Mouse (Mus musculus): Measurements from ENCODE around the gene Nop14.

Gene Nop14

GRCm38 (mm10) chr5:34659686-34660590 lies at the start of gene Nop14, which contains the start of gene Grk4:
Gene Nop14, minus strand, starts transcription at chr5:34660148.
Gene Grk4, plus strand, starts transcription at chr5:34660379.
- peak; percentile 100 for DNase-seq (ENCODE audit: low read depth, low spot score)

DNA sequence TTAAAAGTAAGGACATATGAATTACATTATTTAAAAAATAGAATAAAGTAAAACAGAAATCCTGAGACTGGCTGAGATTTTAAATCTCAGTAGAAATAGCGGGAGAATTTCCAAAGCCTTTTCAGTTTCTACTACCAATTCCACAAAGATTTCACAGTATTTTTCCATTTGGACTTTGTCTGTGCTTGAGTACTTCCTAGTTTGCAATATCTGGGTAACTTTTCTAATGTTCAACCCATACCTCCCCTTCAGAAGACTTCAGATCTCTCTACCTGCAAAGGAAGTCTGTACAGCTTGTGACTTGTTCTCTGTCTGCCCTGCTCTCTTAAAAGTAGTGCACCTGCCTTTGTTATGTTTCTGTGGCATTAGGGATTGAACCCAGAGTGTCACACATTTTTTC lies 48.5 kb upstream of the Nop14 start:
- no peak for DNase-seq (ENCODE audit: low read depth, low spot score)

DNA sequence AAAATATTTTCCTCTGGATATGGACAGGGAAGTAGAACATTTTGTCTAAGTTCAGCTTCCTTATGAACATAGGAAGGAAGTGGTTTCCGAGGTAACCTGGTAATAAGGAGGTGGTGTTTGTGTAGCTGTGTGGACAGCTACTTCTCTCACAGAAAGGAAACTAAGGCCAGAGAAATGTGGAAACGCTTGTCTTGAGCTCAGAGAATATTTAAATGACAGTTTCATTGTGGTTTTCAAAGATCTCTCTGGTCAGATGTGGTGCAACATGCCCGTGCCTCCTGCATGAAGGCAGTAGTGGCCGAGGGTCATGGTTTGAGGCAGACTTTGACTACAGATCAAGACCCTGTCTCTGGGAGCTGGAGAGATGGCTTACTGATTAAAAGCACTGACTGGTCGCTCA lies 35.6 kb upstream of the Nop14 start:
- no peak for DNase-seq (ENCODE audit: low read depth, low spot score)

DNA sequence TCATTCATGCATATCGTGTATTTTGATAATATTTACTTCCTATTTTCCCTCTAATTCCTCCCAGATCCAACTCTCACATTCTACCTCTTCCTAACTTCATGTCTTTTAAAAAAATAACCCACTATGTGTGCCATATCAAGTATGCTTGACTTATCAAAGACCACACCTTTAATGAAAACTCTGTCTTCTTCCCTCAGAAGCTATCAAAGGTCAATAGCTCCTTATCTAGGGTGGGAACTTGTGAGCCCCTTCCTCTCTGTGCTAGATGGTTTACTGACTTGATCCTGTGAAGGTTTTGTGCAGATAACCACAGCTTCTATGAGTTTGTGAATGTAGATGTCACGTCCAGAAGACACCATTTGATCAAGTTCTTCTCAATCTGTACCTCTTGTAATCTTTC lies 32.8 kb upstream of the Nop14 start:
- DNase-seq (ENCODE audit: low read depth, low spot score) = no peak

GRCm38 (mm10) chr5:34689868-34690267 lies 29.9 kb upstream of the Nop14 start:
- no peak for DNase-seq (ENCODE audit: low read depth, low spot score)

- no peak for DNase-seq (ENCODE audit: low read depth, low spot score)
Observed at GRCm38 (mm10) chr5:34670280-34670679, 10.3 kb upstream of the Nop14 start.

DNA sequence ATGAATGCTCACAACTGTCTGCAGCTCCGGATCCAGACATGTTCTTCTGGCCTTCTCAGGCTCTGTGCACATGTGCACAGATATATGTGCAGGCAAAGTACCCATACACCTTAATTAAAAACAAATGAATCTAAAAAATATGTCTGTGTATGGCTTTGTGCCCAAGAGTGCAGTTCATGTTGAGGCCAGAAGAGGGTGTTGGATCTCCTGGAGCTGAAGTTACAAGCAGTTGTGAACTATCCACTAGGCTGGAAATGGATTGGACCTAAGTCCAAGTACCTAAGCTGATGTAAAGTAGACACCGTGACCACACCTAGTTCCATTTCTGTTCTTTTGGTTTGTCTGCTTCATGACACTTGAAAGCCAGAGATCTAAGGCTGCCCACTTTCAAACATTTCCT lies 9.5 kb upstream of the Nop14 start:
- DNase-seq (ENCODE audit: low read depth, low spot score) = no peak

DNA sequence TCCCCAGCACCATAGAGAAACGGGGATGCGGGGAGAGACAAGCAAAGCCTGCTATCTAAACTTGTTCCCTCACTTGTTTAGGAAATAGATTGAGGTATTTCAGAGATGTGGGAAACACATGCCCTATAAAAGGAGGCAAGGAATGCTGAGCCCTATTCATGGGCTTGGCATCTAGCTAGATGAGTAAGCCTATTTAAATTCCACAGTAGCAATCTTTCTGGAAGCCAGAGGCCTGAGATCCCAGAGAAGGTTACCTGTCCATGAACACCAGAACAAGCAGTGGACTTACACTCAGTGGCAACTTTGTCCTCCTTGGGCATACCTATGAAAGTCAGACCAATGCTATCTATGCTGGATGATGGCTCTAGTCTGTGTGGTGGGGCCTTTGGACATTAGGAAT lies 3.3 kb upstream of the Nop14 start:
- DNase-seq (ENCODE audit: low read depth, low spot score) = no peak

- DNase-seq (ENCODE audit: low read depth, low spot score) = no peak
Observed at GRCm38 (mm10) chr5:34661909-34662308, 2.0 kb upstream of the Nop14 start.

GRCm38 (mm10) chr5:34660591-34661130 lies 713 bp upstream of the Nop14 start:
- no peak for DNase-seq (ENCODE audit: low read depth, low spot score)

DNA sequence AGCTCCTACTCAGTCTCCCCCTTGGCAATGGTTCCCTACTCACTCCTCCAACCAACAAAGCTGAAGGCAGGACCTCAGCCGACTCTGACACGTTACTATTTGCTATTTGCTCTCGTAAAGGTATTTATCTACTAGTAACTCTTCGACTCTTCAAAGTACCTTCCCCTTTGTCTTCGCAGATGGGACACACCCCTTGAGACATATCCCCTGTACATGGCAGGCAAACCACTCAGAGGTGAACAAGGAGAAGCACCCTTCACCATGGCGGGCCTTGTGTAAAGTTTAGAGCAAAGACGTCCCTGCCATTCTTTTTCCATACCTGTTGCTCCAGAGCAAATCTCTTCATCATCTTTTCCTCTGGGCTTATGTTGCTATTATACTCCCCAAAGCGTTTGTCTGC lies 2.4 kb downstream of the Nop14 start:
- no peak for DNase-seq (ENCODE audit: low read depth, low spot score)

- DNase-seq (ENCODE audit: low read depth, low spot score) = no peak
Observed at GRCm38 (mm10) chr5:34654881-34655280, 5.1 kb downstream of the Nop14 start.

DNA sequence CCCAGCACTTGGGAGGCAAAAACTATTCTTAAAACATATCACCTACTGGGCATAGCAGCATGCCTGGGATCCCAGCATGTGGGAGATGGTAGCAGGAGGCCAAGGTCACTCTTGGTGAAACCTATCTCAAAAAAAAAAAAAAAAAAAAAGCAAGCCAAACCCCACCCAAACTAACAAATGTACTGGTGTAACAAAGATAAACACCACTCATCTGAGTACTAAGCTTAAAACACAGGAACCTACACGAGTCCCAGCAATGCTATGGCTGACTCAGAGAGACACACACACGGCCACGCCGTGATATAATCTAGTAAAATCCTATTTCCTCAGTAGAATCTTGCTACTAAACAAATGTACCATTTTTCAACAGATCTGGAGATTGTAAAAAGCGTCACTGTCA lies 7.0 kb downstream of the Nop14 start:
- no peak for DNase-seq (ENCODE audit: low read depth, low spot score)

GRCm38 (mm10) chr5:34647581-34647980 lies 12.4 kb downstream of the Nop14 start:
- no peak for DNase-seq (ENCODE audit: low read depth, low spot score)

- peak; percentile 14 for DNase-seq (ENCODE audit: low read depth, low spot score)
Observed at GRCm38 (mm10) chr5:34642932-34643331, 17.0 kb downstream of the Nop14 start.

DNA sequence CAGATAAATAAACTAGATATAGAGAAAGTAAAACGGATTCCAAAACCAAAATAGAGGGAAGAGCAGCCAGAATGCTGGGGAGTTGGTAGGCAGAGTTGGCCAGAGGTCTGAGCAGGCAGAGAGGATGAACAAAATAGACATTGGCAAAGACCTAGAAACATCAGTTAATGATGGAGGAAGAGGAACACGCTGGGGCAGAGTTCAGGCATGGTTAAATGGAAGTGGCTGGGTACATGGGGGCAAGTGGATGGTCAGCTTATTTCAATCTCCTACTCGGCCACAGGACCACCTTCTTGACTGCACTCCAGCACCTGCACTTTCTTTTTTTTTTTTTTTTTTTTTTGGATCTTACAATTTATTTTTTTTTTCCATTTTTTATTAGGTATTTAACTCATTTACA lies 18.0 kb downstream of the Nop14 start:
- DNase-seq (ENCODE audit: low read depth, low spot score) = no peak

DNA sequence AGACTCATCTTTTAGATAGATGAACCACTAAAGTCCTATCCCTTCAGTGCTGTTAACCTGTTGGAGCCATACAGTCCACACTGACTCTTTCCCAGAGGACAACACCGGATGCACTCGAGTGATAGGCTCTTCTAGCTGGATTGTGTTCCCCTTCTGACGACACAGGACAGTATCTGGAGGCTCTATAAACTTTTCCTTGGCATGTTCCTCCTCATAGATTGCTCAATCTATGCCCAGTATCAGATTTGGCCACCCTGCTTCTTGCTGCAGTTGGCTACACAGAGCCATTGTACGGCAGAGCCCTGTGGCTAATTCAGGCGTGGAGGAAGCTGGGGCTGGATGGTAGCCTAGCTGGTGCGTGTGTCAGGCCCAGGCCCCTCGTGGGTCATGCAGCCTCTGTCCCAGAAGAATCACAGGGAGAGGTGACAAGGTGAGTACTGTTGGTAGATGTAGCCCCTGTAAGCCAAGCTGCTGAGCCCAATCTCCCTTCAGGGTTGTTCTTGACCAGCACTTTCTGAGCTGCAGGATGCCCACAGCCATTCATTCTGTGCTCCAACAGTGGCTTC lies 22.3 kb downstream of the Nop14 start:
- DNase-seq (ENCODE audit: low read depth, low spot score) = no peak

GRCm38 (mm10) chr5:34636481-34637287 lies 23.3 kb downstream of the Nop14 start, which contains the start of gene Mfsd10:
Gene Mfsd10, minus strand, starts transcription at chr5:34637212.
- DNase-seq (ENCODE audit: low read depth, low spot score) = peak; percentile 76

DNA sequence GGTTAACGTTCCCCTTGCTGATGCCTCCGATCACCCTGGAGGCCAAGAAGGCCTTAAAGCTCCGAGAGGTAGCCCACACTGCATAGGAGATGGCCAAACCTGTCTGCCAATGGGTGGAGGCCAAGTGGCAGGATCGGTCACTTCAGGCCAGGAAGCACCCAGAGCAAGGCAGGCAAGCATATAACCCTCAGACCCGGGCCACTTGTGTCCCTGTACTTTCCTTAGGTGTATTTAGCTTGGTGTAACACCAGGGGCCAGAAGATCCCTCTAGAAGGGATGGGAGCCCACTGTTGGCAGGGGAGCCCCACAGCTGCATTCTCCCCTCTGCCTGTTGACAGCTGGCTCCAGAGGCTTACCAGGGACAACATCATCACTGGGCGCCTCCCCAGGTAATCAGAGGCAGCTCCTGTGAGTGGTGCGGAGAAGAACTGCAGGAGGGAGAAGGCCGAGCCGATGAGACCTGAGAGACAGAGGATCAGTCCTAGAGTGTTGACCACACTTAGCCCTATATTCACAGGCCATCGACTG lies 24.2 kb downstream of the Nop14 start:
- DNase-seq (ENCODE audit: low read depth, low spot score) = no peak

GRCm38 (mm10) chr5:34634746-34635400 lies 25.1 kb downstream of the Nop14 start:
- no peak for DNase-seq (ENCODE audit: low read depth, low spot score)

GRCm38 (mm10) chr5:34633641-34634040 lies 26.3 kb downstream of the Nop14 start:
- DNase-seq (ENCODE audit: low read depth, low spot score) = no peak
